Mouse (Mus musculus): ENCODE data around the gene Fbxw21. TPM values are rescaled to one million over a fixed set of nuclear protein-coding genes. Genes with fewer than 3 reads are reported as not detected.

The Fbxw21 gene
- polyA plus RNA-seq (2012; rRNA removed; ENCODE audit: low replicate concordance): not detected in 2 replicates

GRCm38 (mm10) chr9:109161941-109162340 lies at the start of gene Fbxw21:
Gene Fbxw21, minus strand, starts transcription at chr9:109162041.

GRCm38 (mm10) chr9:109195875-109196274 lies 34.0 kb upstream of the Fbxw21 start, which contains the start of gene Fbxw13:
Gene Fbxw13, minus strand, starts transcription at chr9:109195975.

GRCm38 (mm10) chr9:109095137-109095982 lies 66.5 kb downstream of the Fbxw21 start, which contains the start of gene Plxnb1:
Gene Plxnb1, plus strand, starts transcription at chr9:109095389.

Other genes starting within 250 kb of the Fbxw21 start
- gene Tmem89, start 247.4 kb downstream of the Fbxw21 start, polyA plus RNA-seq (2012; rRNA removed; ENCODE audit: low replicate concordance): 27.6 and 44.1 TPM in 2 replicates
- gene Uqcrc1, start 225.4 kb downstream of the Fbxw21 start, polyA plus RNA-seq (2012; rRNA removed; ENCODE audit: low replicate concordance): 1,151 and 1,437 TPM in 2 replicates
- gene Col7a1, start 208.5 kb downstream of the Fbxw21 start, polyA plus RNA-seq (2012; rRNA removed; ENCODE audit: low replicate concordance): 3.1 and 9.2 TPM in 2 replicates
- gene Ucn2, start 176.0 kb downstream of the Fbxw21 start, polyA plus RNA-seq (2012; rRNA removed; ENCODE audit: low replicate concordance): 0.12 and 0.27 TPM in 2 replicates
- gene Pfkfb4, start 170.3 kb downstream of the Fbxw21 start, polyA plus RNA-seq (2012; rRNA removed; ENCODE audit: low replicate concordance): 67.1 and 86.6 TPM in 2 replicates
- gene Shisa5, start 123.5 kb downstream of the Fbxw21 start, polyA plus RNA-seq (2012; rRNA removed; ENCODE audit: low replicate concordance): 453 and 610 TPM in 2 replicates
- 53.3 and 130 TPM in 2 replicates for gene Trex1, start 102.3 kb downstream of the Fbxw21 start, polyA plus RNA-seq (2012; rRNA removed; ENCODE audit: low replicate concordance)
- gene Atrip, start 87.9 kb downstream of the Fbxw21 start, polyA plus RNA-seq (2012; rRNA removed; ENCODE audit: low replicate concordance): 7.5 and 10.3 TPM in 2 replicates
- 9.5 and 12.0 TPM in 2 replicates for gene Ccdc51, start 79.5 kb downstream of the Fbxw21 start, polyA plus RNA-seq (2012; rRNA removed; ENCODE audit: low replicate concordance)
- gene Tma7, start 79.5 kb downstream of the Fbxw21 start, polyA plus RNA-seq (2012; rRNA removed; ENCODE audit: low replicate concordance): 10.0 and 11.7 TPM in 2 replicates
- gene Plxnb1, start 66.7 kb downstream of the Fbxw21 start, polyA plus RNA-seq (2012; rRNA removed; ENCODE audit: low replicate concordance): 1.4 and 5.1 TPM in 2 replicates
- not detected in 2 replicates for gene Fbxw13, start 33.9 kb upstream of the Fbxw21 start, polyA plus RNA-seq (2012; rRNA removed; ENCODE audit: low replicate concordance)
- gene Fbxw20, start 72.7 kb upstream of the Fbxw21 start, polyA plus RNA-seq (2012; rRNA removed; ENCODE audit: low replicate concordance): not detected in 2 replicates
- gene Fbxw14, start 125.6 kb upstream of the Fbxw21 start, polyA plus RNA-seq (2012; rRNA removed; ENCODE audit: low replicate concordance): not detected in 2 replicates
- gene Fbxw28, start 177.6 kb upstream of the Fbxw21 start, polyA plus RNA-seq (2012; rRNA removed; ENCODE audit: low replicate concordance): not detected in 2 replicates
- gene Fbxw22, start 242.3 kb upstream of the Fbxw21 start, polyA plus RNA-seq (2012; rRNA removed; ENCODE audit: low replicate concordance): not detected in 2 replicates